Mouse (Mus musculus) thymus, postnatal 25 days (tissue): Measurements from ENCODE around the gene Gm128.
A peak's percentile ranks its signal among the peaks of the same experiment; 100 is the strongest.

ENCODE experiments used
- DNase-seq: peaks from one replicate; pipeline ENCODE4 v3.0.0; 2022

The Gm128 gene

DNA sequence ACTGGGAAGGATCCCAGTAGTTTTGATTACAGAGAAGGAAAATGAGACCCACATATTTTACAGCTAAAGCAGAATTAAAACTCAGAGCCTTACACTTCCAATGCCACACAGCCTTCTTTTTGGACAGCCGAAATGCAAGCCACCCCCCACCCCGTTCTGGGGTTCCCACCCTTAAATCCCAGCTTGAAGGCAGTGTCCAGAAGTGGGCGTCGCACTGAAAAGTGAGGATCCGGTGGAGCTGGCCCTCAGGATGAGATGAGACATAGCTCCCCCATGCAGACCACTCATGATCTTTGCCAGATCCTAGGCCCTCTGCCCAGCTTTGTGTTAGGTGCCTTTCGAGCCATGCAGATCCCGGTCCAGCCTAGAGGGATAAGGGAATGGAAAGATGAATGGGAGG is at the start of gene Gm128:
TSS of gene Gm128 (minus strand) at position 101 of the 400 bp plus-strand sequence.
- DNase-seq, result no peak

GRCm38 (mm10) chr3:95291041-95291440 is 49.6 kb upstream of the Gm128 start:
- DNase-seq, result no peak

GRCm38 (mm10) chr3:95290156-95290555 is 48.8 kb upstream of the Gm128 start:
- no peak for DNase-seq

DNA sequence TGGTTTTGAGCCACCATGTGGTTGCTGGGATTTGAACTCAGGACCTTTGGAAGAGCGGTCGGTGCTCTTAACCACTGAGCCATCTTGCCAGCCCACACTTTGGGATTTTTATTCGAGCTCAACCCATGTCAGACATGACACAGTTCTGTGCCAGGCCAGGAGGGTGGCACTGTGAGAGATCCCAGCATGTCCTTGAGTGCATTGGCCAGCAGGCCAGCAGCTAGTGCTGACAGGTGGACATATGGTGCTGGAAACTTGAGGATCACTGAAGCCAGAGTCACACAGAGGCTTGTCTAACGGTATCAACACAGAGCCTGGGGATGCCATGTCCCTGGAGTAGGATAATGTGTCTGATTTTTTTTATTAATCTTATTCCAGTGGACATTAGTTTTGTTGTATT is 48.0 kb upstream of the Gm128 start:
- DNase-seq, result no peak

DNA sequence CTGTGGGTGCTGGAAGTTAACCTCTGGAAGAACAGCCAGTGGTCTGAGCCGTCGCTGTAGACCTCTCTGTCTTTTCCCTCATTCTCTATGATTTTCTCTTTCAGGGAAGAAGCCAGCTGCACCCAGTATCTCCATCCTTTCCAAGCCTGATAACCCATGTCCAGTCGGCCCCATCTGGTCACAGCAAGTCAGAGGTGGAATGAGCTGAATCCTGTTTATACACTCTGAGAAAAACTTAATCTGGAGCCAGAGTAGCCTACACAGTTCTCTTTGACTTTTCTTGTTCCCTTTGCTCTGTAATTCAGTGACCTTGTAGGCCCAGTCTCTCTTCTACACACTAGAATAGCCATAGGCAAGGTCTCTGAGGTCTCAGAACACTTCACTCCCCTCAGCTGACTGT is 46.1 kb upstream of the Gm128 start:
- no peak for DNase-seq

GRCm38 (mm10) chr3:95286510-95286909 is 45.1 kb upstream of the Gm128 start:
- no peak for DNase-seq

DNA sequence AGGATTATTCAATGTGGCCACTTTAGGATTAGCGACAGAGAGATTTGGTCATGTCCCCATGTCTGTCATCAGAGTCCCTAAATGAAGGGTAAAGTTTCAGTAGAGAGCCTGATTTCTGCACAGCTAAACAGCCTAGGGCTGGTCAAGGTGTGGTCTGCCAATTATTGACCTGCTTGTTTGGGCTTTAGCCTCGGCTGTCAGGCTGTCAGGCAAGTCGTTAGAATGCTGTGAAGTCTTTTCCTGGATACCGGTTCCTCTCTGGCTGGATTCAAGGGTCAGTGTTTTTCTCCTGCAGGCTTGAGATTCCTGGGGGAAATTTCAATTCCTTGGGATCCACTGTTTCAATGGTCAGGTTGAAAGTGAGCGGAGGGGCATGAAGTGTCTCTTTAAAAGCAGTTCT is 44.6 kb upstream of the Gm128 start:
- no peak for DNase-seq

DNA sequence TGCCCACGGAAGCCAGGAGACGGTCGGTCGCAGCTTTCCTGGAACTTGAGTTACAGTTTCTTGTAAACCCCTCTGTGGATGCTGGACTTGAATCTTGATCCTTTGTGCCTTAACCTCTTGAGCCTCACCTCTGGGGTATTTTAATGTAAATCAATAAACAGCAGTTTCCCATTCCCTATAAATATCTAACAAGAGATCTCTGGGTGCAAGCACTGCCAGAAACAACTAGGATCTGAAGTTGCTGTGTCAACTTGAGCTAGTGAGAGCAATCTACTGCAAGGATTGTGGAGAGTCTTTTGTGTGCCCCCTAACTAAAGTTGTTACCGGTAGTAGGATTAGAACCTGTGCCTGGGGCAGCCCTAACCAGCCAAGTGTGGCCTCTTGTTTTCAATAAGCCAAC is 44.0 kb upstream of the Gm128 start:
- DNase-seq, result no peak

DNA sequence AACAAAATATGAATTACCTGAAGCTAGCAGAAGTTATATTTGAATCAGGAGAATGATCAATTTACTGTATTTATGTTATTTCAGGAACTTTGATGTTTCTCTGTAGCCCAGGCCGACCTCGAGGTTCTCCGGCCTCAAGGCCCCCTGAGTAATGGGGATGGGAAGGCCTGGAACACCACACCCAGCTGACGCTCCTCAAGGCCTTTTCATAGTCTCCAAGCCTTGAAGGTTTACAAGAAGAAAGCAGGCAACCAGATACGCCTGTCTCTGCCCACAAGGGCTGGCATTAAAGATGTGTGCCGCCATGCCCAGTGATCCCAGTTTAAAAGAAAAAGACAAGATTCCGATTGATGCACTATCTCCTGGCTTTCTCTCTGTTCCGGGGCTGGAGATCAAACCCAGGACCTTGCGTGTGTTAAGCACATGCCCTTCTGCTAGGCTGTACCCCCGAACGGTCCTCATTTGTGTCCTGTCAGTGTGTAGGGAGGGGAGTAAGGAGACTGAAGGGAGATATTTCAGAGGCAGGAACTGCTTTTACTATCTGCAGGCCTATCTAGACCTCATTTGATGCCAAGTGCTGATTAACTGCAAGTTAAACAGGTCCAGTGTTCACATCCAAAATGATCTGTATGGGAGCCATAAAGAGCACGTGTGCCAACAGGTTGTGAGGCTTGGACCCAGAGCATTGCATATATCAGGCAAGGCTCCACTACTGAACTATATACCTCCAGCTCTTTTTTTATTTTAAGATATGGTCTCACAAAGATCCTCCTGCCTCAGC is 43.3 kb upstream of the Gm128 start:
- DNase-seq, result no peak

- no peak for DNase-seq
These were observed 42.7 kb upstream of the Gm128 start for GRCm38 (mm10) chr3:95284062-95284461.

- no peak for DNase-seq
These were observed 42.2 kb upstream of the Gm128 start for GRCm38 (mm10) chr3:95283589-95283941.

GRCm38 (mm10) chr3:95282865-95283588 is 41.6 kb upstream of the Gm128 start:
- DNase-seq, result peak; percentile 64

- DNase-seq, result peak; percentile 67
These were observed 41.0 kb upstream of the Gm128 start for GRCm38 (mm10) chr3:95282381-95282864.

DNA sequence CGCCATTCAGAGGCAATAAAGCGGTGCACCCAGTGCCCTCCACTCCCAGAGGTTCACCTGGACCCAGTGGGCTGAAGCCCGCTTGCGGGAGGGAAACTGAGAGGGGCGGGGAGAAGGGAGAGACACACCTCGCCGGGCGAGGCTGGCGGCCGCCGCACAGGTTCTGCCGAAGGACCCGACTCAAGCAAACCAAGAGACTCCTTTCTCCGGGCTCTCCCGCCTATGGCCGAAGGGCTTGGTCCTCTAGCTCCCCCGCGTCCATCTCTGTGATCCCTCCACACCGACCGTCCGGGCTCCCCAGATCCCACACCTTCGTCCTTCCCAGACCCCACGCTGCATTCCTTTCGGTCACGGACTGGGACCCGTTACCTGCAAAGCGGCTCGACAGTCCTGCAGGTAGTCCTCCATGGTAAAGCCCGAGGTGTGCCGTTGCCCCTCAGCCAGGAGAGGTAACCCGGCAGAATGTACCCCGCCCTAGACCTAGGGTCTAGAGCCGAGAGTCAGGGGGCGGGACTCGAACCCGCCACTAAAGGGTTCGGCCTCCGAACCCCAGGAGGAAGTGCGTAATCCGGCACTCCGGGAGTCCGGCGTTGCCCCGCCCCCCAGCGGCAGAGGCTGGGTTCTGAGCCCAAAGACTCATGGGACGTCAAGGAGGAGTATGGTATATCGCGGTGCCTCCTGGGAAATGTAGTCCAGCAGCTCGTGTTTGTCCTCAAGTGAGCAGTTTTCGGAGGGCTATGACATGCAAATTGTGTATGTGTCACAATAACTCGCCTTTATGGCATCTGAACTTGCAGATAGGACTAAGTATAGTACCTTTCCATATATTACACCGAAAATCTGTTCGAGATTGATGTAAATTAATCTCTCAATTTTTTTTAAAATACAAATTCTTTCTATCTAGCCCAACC is 40.1 kb upstream of the Gm128 start, which contains the start of the genes Mindy1 and Prune1:
TSS of gene Mindy1 (plus strand) at position 130 of the 911 bp plus-strand sequence.
TSS of gene Prune1 (minus strand) at position 861 of the 911 bp plus-strand sequence.
- peak; percentile 99 for DNase-seq

DNA sequence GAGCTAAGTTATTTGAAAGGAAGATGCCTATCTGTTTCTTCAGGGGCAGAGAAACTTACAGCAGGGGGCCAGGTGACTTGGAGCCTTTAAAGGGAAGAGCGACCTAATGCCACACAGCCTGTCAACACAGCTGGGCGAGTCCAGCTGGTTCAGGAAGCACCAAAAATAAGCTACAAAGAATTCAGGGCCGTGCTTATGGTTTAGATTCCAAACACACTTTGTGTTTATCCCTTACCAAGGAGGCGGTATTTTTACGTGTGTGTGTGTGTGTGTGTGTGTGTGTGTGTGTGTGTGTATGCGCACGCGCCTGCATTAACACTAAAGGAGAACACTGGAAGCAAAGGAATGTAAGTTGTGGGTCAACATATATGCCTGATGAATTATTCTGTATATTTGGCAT is 39.3 kb upstream of the Gm128 start:
- no peak for DNase-seq

DNA sequence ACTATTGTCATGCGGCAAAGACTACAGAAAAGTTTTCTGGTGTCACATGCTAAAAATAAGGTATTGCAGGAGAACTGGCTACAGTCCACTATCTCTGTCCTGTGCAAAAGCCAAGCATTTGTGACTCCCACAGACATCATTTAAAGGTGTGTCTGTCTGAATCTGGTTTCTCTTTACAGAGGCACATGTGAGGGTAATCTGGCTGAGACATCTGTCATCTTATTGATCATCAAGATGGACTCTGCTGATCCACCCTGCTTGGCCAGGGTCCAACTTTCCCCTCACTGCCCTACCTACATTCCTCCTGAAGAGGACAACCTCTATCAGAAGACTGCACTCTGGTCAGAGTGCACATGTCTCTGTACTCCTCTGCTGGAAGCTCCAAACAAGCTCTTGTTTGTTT is 35.8 kb upstream of the Gm128 start:
- DNase-seq, result no peak

- no peak for DNase-seq
These were observed 35.1 kb upstream of the Gm128 start for GRCm38 (mm10) chr3:95276428-95276934.

DNA sequence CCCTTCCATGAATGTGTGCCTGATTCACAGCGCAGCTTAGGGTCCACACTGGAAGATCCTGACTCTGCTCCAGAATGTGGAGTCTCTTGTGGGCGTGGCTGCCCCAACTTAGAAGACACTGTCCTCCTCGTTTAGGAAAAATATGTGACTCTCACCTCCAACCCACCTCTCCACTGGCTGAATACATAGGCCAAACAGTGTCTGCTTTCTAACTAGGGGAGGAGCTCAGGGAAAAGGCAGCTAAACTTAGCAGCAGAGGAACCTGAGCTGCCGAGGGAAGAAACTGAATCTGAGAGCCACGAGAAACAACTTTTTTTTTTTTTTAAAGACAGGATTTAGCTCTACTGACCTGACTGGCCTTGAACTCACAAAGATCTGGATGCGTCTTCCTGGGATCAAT is 33.8 kb upstream of the Gm128 start:
- DNase-seq, result no peak

DNA sequence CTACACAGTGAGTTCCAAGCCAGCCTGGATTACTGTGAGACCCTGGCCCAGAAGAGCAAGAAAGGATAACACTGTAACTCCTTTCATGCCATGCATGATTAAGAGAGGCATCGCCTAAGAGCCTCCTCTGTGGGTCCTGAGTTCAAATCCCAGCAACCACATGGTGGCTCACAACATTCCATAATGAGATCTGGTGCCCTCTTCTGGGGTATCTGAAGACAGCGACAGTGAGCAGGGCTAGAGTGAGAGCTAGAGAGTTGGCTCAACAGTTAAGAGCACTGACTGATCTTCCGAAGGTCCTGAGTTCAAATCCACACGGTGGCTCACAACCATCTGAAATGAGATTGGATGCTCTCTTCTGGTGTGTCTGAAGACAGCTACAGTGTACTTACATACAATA is 33.1 kb upstream of the Gm128 start:
- DNase-seq, result no peak

- DNase-seq, result no peak
These were observed 32.1 kb upstream of the Gm128 start for GRCm38 (mm10) chr3:95273471-95273870.

GRCm38 (mm10) chr3:95270766-95271364 is 29.5 kb upstream of the Gm128 start:
- DNase-seq, result no peak

DNA sequence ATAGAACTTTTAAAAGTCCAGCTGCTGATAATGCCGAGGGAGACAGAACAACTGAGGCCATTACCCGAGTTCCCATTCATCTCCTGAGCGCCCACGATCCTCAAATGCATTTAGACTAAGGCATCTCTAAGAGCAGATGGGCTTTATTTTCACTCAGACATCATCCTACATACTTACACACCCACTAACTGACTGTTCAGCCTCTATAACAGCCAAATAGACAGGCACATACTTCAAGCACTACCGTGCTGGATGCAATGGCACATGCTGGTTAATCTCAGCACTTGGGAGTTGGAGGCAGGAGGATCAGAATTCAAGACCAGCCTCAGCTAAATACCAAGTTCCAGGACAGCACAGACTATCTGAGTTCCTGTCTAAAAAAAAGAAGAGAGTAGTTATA is 28.4 kb upstream of the Gm128 start:
- DNase-seq, result no peak
